Mouse (Mus musculus) macrophage (primary cell): ENCODE data around the gene Gm17689. TPM values are rescaled to one million over a fixed set of nuclear protein-coding genes. Genes with fewer than 3 reads are reported as not detected.

Source experiments
- H3K27ac ChIP-seq: fragments of 350-480 bp; formaldehyde crosslinking; 2 replicates; pipeline ENCODE4 v1.9.0; 2021
- H3K36me3 ChIP-seq: fragments of 350-480 bp; formaldehyde crosslinking; 2 replicates; pipeline ENCODE4 v1.9.0; 2021; ENCODE audit errors: inconsistent target
- H3K4me3 ChIP-seq: fragments of 350-480 bp; formaldehyde crosslinking; 2 replicates; pipeline ENCODE4 v1.9.0; 2021; ENCODE audit errors: inconsistent target
- H3K79me2 ChIP-seq: fragments of 350-480 bp; formaldehyde crosslinking; 2 replicates; pipeline ENCODE4 v1.9.0; 2021; ENCODE audit errors: inconsistent target
- WGBS: methylation state at CpG from one replicate; pipeline ENCODE4 v1.1.7; 2026; ENCODE audit warnings: inconsistent platforms; ENCODE audit not compliant: missing documents; 5-methylcytosine and 5-hydroxymethylcytosine counted together
- polyA plus RNA-seq: library from polyadenylated mRNA; stranded (reverse); fragments of 250-400 nt; gene quantifications from 3 replicates; pipeline ENCODE4 v1.2.4, GENCODE M21; 2018; ENCODE audit warnings: inconsistent platforms
- total RNA-seq, 78 experiments: library from RNA; depleted of rRNA; stranded (reverse); fragments of 250-400 nt; gene quantifications; 1 replicate in 9 of 78; 2 replicates in 24 of 78; 3 replicates in 43 of 78; 4 replicates in 2 of 78; pipeline ENCODE4 v1.2.4; 2018; ENCODE audit warnings: inconsistent platforms in 56 of 78

The Gm17689 gene
- total RNA-seq (2018; cell fraction: chromatin; rRNA removed): not detected
- total RNA-seq (2018; cell fraction: cytosol; rRNA removed): not detected
- not detected for total RNA-seq (2018; cell fraction: nucleus; rRNA removed)
- polyA plus RNA-seq: not detected in 3 replicates

DNA sequence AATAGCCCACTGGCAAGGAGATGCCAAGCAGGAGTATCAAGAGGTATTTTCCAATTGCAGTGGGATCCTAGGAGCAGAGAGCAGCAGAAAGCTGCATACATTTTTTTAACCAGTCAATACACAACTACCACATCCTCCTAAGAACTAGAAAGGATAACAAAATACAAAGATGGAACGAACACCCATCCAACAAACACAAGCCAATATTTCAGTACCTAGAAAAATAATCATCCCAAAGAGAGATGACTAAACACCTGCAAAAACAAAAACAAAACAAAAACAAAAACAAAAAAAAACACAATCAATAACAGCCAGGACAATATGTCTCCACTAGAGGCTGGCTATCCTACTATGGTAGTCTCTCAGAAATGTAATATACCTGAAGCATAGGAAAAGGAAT, at the start of gene Gm17689:
Gene Gm17689 (minus strand): TSS at position 101 of the 400 bp plus-strand sequence.
- WGBS: 56% methylated on average over 1 of the region's 1 CpGs
- no peaks in the 10 kb centered on the region for H3K79me2 ChIP-seq
- no peak within 1 kb of the TSS for H3K4me3 ChIP-seq
- no peak within 1 kb of the TSS for H3K27ac ChIP-seq
- no peaks in the 10 kb centered on the region for H3K36me3 ChIP-seq

DNA sequence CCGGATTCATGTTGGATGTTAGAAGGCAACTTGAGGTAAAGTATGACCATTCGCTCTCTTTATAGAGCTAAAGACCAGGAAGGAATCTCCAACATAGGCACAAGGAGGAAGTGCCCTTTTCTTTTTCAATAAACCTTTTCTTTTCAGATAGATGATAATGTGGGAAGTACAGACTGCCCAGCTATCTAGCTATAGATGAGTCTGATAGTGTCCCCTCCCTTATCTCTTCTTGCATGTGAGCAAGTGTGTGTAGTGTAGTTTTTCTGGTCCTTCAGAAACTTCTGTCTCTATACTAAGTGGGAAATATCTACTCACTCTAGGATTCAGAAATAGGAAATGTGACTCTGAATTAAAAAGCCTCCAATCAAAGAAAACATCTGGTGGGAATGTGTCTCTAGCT, 40.6 kb downstream of the Gm17689 start, which contains the start of gene Gm5615:
Gene Gm5615 (minus strand): TSS at position 101 of the 400 bp plus-strand sequence.
- H3K36me3 ChIP-seq: no peaks in the 10 kb centered on the region
- H3K79me2 ChIP-seq: no peaks in the 10 kb centered on the region
- no peak within 1 kb of the TSS for H3K27ac ChIP-seq
- H3K4me3 ChIP-seq: no peak within 1 kb of the TSS
- 92% methylated on average over 2 of the region's 2 CpGs for WGBS

Other genes with a start within 250 kb of the Gm17689 start
- gene Gm7257, start 150.8 kb downstream of the Gm17689 start, polyA plus RNA-seq: not detected in 3 replicates
- gene Gm9513, start 107.0 kb downstream of the Gm17689 start, polyA plus RNA-seq: not detected in 3 replicates
- not detected in 3 replicates for gene Gm5615, start 40.7 kb downstream of the Gm17689 start, polyA plus RNA-seq
- not detected in 3 replicates for gene A630095E13Rik, start 60.7 kb upstream of the Gm17689 start, polyA plus RNA-seq
- not detected in 3 replicates for gene Acrv1, start 110.6 kb upstream of the Gm17689 start, polyA plus RNA-seq
- gene Chek1, start 144.4 kb upstream of the Gm17689 start, polyA plus RNA-seq: 0.75 to 9.6 TPM (median 1.6 TPM) in 3 replicates
- gene Stt3a, start 185.0 kb upstream of the Gm17689 start, polyA plus RNA-seq: 128 to 178 TPM (median 178 TPM) in 3 replicates
- 54.3 to 64.2 TPM (median 56.4 TPM) in 3 replicates for gene Ei24, start 214.8 kb upstream of the Gm17689 start, polyA plus RNA-seq
- gene Fez1, start 239.2 kb upstream of the Gm17689 start, polyA plus RNA-seq: not detected in 3 replicates